Mouse (Mus musculus) adrenal gland, adult 2 months (tissue): ENCODE results near the gene Fbp2. TPM values are rescaled to one million over a fixed set of nuclear protein-coding genes. Genes with fewer than 3 reads are reported as not detected.
A peak's percentile ranks its signal among the peaks of the same experiment; 100 is the strongest.

Experiments
- DNase-seq: peaks from one replicate; pipeline ENCODE4 v3.0.0; 2021
- long read RNA-seq: library from polyadenylated mRNA; stranded (forward); transcript quantifications from one replicate; pipeline ENCODE4 v2.0.0, GENCODE M21; 2021
- polyA plus RNA-seq: library from polyadenylated mRNA; depleted of rRNA; stranded (reverse); fragments of >200 nt; gene quantifications from 2 replicates; pipeline ENCODE4 v1.2.3, GENCODE M21; 2012; rRNA removed
- total RNA-seq, 2 experiments: library from RNA; stranded (reverse); gene quantifications; 2 replicates each; pipeline ENCODE4 v1.2.3; 2021

Gene Fbp2
- total RNA-seq: 1 to 10 TPM; 2.5 to 2.8 TPM
- 0.28 and 0.49 TPM in 2 replicates for polyA plus RNA-seq
- long read RNA-seq, partial matches to known transcripts: 0 of 4 reads
- long read RNA-seq, other reads (novel, unspliced or antisense): 0 of 4 reads

DNA sequence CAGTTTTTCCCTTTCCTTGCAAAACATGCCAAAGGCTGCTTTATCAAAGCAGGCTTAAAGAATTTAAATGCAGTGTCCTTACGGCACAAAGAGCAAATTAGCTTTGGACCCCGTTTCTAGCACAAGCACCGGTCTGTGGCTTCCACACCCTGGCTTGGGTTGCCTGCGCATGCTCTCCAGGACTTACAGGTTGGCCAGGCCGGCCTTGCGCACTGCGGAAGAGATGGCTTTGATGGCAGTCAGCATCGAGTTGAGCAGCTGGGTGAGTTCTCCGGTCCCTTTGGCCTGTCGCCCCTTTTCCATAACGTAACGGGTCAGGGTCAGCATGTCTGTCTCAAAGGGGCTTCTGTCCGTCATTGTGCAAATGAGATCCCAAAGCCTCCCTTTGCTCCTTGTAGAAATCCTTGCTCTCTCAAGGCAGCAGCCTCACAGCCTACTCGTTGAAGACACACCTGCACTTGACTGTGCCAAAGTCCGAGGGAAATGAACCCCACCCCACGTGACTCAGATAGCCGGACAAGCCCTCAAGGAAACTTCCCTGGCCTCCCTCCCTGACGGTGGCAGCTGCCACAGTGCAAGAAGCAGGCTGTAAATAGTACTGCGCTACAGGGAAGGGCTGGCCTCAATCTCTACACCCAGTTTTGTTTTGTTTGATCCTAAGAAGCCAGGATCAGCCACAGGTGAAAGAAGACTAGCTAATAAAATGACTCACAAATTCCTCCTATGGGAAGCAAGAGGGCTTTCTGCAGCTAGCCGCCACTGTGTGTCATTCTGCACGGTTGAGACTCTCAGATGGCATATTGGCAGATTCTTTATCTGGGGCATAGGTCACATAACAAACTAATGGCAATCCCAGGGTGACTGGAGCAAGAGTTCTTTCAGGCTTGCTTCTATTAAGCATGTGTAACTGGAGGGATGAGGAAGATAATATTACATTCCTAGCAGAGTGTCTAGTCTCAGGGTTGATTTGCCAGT, at the start of gene Fbp2:
Gene Fbp2 (minus strand): TSS at position 482 of the 975 bp plus-strand sequence.
- peak; percentile 14 for DNase-seq

DNA sequence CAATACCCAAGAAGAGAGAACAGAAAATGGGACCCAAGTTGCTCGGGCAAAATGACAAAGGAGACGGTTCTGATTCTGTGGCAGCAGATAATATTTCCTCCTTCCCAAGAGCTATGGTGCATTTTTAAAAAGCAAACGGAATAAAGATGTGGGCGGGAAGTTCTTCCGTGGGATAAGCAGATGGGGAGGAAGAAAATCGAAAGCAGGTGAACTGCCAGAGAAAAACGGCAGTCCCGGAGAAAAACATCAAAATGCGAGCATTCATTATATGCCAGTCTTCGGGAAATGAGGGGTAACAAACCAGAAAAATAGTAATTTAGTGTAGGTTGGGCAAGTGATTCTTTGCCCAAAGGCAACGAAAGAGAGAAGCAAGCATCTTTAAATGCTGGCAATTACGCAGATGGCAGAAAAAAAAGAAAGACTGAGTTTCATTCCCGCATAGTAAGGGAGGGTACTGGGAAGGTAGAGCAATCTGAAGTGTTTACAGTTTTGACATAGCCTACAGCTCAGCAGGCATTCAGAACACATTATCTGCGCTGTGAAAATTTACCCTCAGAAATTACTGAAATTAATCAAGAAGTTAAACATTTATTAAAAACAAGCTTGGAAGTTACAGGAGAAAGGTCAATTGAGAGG, 49.4 kb upstream of the Fbp2 start:
- DNase-seq: no peak

DNA sequence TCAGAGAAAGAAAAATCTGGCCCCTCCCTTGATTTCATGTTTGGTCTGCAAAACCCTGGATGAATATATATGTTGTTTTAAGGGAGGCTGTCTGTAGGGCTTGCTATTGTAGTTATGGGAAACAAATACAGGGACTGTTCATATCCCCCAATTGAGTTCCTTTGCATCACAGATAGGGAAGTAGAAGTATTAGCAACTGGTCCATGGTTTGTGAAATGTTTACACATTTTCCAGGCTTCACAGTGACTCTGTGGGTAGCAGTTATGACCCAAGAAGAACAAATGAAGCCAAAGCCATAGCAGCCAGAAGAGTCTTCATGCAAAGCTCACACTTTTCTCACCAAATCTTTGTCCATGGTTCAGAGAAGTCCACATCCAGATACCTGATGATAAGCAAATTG, 42.9 kb upstream of the Fbp2 start:
- no peak for DNase-seq

DNA sequence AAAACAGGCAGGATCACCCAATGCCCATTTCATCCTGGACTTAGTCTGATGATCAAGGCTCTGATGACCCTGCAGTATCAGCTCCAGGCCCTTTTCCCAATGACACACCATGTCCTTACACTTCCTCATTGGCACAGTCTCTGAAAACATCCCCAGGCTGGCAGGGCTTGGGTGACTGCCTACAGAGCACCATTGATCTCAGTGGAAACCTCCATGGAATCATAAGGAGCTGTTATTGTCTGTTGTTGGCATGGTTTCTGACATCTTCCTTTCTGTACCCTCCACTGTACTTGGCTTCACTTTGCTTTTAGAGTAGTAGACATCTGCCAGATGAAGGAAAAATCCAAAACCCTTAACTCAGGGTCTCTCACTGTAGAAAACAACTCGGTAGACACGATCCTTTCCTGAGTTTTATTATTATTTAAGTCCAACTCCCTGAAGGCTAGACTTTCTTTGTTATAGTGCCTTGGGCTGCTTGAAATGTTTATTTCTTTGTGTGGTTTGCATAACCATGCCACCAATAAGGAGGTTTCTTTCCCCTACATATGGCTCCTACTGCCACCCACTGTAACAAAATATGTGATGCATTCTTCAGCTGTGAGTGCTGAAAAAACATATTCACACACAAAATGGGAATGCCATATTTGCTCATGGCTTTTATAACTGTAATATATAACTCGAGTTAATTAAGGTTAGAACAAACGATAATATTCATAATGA, 39.9 kb upstream of the Fbp2 start:
- DNase-seq: no peak

DNA sequence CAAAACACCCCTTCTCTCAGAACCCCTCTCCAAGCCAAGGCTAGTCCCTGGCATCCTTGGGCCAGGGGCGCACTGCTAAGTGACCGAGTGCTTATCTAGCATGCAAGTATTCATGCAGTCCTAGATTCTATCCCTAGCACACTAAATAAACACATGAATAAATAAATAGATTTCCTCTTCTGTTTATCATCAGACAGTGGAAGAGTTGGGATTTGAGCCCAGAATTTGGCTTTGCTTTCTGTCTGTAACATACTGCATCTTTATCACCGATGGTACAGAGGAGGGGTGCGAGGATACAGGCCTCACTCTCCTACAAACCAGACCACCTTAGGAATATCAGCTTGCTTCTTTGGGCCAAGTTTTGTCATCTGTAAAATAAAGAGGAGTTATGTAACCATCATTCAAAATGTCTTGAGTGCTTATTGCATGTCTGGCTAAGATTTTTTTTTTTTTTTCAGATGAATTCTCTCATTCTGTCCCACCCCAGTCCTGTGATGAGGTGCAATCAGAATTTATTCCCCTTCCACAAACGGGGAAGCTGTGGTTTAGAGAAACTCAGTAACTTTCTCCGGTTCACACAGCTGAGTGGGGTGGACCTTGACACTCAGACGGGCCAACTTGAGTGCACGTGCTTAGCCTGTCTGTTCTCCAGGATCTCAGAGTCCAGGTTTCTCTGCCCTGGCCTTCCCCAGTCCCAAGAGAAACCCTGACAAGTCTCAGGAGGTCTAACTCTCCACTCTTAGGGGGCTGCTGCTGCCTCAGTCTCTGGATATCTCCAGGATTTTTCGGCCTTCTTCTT, 35.0 kb upstream of the Fbp2 start:
- no peak for DNase-seq

DNA sequence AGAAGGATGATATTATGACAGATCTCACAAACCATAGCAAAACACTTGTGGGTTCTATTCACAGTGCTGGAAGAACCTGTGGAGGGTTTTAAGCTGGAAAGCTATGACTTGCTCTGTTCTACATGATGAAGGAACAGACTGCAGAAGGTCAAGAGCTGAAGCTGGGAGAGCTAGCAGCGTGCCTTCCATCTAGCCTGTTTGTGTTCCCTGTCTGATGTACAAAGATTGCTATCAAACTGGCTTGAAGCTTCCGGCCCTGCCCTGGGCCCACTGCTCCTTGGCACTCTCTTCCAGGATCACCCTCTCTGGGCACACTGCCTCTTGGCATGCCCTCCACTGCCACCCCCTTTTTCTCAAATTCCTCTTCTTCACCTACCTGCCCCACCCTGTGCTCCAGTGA, 31.1 kb upstream of the Fbp2 start:
- no peak for DNase-seq

DNA sequence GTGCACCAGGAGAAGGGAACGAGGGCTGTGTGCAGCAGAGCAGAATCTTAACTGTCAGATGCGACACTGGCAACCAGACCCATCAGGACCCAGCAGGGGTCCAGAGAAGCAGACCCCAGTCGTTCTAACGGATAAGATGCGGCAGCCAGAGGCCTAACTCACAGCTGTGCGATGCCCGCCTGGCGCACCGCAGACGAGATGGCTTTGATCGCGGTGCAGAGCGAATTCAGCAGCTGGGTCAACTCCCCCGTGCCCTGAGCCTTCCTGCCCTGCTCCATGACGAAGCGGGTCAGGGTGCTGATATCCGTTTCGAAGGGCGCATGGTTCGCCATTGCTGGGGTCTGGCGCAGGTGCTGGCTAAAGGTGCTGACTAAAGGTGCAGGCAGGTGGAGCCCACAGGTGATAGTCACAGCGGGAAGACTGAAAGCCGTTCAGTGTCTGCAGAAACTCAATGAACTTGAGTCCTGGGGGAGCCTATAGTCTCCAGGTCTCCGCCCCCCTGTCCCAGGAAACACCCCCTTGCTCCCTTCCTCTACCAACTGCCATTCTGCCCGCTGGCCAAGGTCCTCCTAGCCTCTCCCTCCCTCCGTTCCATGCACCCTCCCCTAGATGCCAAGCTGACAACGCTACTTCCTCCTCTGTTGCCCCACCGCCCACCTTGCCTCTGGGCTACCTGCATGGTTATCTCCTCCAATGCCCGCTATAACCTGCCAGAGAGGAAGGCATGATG, 29.7 kb upstream of the Fbp2 start, which contains the start of gene Fbp1:
Gene Fbp1 (minus strand): TSS at position 571 of the 730 bp plus-strand sequence.
- DNase-seq: peak; percentile 26

DNA sequence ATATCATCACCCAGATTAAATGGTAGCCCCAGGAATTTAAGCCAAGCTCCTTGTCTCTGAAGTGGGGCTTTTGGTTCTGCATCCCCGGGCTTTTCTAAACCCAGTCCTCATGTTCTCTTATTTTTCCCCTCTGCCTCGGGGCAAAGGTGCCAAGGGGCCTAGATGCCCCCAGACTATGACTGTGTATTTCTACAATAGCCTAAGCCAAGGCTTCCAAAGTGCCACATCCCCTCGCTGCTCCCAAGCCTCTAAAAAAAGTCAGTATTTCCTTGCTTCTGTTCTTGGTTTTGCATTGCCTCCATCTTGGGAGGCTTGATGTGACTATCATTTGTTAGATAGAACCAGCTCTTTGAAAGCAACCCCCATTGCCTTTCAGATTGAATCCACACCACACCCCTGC, 26.3 kb upstream of the Fbp2 start:
- DNase-seq: no peak

DNA sequence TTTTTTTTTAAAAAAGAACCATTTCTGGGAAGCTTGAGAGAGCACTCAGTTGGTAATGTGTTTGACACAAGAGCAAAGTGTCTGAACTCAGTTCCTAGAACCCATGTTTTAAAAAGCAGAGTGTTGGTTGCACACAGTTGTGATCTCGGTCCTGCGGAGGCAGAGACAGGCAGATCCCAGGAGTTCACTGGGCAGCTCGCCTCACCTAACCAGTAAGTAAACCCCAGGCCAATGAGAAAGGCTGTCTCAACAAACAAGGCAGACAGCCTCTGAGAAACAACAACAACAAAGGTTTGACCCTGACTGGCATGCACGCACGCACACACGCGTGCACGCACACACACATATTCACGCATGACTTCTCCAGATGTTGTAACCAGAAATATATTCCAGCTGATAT, 25.7 kb upstream of the Fbp2 start:
- no peak for DNase-seq

DNA sequence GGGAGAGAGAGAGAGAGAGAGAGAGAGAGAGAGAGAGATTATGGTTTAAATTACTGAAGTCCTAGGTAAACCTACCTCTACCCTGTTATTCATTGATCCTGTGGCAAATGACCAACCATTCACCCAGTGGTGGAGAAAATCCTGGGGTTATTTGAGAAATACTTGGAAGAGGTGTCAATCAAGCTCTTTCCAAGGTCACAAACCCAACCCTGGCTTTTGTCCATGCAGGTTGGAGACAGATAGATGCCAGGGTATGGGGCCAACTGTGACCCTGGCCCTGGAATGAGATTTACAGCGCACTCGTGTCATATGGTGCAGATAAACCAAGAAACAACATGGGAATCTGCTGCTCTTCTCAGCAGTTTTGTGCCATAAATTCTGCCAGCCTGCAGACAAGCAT, 25.2 kb upstream of the Fbp2 start:
- peak; percentile 27 for DNase-seq

DNA sequence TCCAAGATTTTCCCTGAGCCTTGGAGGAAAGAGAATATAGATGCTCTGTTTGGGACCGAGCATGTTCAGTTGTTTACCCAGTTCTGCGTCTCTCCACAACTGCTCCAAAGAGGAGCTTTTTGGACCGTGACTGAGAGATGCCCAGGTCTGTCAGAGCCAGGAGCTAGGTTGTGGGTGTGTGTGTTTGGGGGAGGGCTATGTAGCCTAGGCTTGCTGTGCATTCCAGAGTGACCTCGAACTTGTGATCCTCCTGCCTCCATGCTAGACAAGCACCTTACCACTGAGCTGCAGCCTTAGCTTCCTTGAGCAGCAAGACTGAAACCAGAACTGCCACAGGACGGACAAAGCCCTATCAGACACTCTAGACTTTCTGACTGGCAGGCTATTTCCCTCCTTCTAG, 24.6 kb upstream of the Fbp2 start:
- DNase-seq: no peak

DNA sequence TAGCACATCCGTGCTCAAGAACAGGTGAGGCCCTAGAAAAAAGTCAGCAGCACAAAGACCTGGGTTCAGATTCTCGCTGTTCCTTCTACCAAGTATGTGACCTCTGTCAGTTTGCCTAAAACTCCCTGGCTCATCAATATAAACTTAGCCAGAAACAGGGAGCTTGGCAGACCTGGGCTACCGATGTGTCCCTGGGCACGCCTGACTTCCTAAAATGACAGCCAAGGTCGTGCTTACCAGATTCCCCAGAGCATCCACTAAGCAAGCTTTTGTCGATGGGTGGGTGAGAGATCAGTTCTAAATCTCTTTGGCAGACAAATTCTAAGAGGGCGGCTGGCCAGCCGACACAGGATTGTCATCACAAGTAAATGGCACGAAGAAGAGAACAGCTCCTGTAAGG, 23.1 kb upstream of the Fbp2 start:
- DNase-seq: peak; percentile 38

DNA sequence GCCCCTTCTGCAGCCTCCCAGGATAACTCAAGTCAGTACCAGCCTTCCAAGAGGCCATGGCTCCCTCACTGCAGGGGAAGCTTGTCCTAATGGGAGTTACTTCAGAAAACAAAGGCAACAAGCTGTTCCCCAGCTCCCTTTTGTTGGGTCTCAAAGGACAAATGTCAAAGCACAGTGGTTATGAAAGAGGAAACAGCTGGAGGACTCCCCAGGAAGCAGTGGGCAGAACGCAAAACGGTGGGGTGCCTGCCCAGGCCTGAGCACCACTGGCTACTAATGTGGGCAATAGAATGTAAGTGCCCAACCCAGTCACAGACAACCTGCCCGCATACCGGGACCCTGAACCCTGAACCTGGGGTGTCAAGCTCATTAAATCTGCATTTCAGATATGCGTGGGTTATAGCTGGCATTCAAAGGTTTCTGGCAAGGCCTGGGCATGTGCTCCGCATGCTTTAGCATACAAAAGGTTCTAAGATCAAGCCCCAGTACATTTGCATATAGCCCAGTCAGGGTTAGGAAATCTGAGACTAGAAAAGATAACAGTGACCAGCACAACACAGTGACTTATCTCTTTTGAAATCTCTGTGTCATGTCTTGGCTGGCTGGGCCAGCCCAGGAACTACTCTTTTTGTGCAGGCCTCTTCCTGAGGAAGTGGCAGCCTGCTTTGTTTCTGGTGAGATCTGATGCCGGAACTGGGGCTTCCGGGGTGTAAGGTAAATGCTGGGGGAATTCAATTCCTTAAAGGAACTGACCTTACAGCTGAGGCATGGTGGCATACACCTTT, 21.8 kb upstream of the Fbp2 start:
- peak; percentile 21 for DNase-seq

DNA sequence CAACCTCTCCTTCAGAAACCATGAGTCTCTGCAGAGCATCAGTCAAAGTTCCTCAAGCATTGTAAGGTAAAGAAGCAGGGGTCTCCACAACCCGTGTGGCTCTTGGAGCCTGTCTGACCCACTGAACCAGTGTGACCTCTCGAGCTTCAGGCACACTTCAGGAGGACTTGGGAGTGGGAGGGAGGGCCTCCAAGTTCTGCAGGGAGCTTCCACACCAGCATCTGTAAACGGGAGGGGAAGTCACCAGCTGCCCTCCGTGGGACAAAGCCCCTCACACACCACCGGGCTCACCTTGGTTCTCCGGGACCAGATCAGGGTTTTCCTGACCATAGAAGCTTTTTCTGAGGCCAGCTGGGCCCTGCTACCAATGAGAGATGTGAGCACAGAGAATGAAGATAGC, 21.2 kb upstream of the Fbp2 start:
- no peak for DNase-seq

DNA sequence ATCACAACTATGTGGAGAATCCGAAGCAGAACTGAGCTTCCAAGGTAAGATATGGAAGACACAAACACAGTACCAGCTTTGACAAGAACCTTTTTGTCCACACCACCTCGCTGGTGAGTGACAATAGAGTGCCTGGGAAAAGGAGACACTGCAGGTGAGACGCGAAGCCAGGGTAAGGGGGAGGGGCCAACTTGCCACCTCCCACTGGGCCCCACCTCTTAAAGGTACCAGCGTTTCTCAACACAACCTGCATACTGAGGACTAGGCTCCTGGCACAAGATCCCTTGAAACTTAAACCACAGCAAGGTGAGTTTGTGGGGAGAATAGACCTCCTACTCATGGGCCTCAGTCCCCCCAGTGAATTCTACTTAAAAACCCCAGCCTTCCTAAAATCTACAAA, 19.0 kb upstream of the Fbp2 start:
- DNase-seq: no peak

DNA sequence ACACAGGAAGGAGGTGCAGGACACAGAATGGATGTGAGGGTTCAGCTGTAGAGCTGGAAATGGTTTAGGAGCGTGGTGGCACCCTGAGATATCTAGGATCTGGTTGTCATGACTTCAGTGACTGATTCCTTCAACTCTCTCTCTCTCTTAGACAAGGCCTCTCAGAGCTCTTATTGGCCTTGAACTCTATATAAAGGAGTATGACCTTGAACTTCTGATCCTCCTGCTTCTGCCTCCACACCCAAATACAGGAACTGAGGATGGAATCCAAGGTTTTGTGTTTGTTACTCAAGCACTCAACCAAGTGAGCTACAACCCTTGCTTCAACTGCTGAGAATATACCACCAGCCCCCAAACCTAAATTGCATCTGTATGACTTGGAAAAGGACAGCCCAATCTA, 17.9 kb upstream of the Fbp2 start:
- no peak for DNase-seq

DNA sequence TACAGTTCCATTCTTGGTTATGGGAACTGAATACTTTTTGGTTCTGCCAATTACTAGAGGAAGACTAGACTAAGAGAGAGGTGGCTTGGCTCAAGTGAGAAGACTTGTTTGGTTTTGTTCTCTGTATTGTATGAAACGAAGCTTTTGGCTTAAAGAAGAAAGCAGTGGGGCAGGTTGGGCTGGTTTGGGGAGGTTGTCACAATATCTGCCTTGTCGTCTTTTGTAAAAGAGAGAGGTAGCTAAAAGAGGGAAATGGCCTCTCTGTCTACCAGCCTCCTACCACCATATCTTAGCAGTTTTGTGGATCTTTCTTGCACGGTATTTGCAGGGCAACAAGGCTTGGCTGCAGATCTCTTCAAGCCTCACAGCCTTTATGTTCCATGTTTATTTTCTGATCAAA, 14.0 kb upstream of the Fbp2 start:
- DNase-seq: no peak

DNA sequence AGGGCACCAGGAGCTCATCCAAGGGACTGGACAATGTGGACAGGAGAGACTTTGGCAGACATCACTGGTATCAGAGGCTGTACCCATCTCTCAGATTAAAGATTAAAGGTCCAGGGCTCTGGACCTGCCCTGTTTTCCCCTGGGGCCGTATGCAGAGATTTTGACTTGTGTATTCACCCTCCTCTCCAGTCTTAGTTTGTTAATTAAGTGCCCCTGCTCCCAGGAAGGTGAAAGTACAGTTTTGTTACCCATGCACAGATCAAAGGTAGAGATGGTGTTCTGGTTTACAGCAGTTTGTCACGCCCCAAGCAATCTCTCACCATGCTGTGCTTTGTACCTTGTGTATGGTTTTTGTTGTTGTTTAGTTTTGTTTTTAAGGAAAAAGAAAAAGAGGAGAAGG, 12.4 kb upstream of the Fbp2 start:
- no peak for DNase-seq

DNA sequence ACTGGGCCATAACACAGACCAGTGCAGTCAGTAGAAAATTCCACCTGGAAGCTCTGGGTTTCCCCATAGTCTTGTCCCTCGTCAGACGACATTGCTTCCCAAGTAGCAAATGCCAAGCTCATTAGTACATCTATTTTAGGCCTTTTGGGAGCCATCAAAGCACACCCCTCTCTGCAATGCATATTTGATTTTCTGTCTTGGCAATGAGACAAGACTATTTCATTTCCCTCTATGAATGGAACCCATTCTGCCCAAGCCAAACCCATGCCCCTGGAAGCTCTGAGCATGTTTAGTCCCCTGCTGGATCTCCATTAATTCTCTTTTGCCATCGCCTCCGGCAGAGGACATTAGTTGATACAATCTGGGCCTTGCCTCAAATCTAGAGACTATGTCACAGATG, 8.6 kb upstream of the Fbp2 start:
- DNase-seq: no peak

DNA sequence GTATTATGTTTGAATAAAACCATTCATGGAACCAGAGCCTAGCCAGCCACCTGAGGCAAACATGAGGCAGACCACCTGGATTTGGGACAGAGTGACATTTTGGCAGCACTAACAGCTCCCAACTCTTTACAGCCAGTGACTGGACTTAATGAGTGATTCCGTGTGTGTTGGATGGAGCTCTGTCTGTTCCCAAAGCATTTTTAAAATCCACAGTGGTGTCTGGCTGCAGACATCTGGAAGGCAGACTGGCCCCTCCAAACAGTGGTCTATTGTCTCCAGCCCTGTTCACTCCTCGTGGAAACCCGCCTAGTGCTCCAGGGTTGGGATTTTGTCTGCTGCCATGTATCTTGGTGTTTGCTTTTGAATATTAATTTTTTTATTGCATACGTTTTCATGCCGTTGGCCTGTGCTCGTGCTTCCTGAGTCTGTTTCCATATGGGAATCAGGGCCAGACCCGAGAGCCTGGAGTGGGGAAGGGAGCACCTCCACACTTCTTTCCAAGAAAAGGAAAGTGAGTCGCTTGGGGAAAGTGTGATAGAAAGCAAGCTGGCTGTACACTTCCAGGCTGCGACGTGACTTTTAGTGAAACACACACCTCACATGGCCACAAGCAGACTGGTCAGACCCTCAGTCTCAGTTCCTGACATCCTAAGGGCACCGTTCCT, 7.6 kb upstream of the Fbp2 start:
- no peak for DNase-seq
